Mouse (Mus musculus) megakaryocyte, embryonic 14.5 days (primary cell): ENCODE measurements at regions not wholly inside any gene's neighbourhood (a gene's known extent, or its start where the extent isn't known, plus 50 kb on each side); places are given as distances from the start of the nearest gene placed in this dataset.

Experiments
- FLI1 ChIP-seq: IDR thresholded peaks from 2 replicates; pipeline ENCODE4 v1.6.1; 2012; ENCODE audit warnings: low read length, inconsistent platforms, mixed read lengths
- GATA1 ChIP-seq: IDR thresholded peaks from 3 replicates; pipeline ENCODE4 v1.6.1; 2012; ENCODE audit warnings: mixed read lengths, low read length, inconsistent platforms, borderline replicate concordance

- TF ChIP-seq GATA1 (no peak), FLI1 (no peak)
Observed at GRCm38 (mm10) chr9:34323571-34323970, 162.1 kb upstream of the Kirrel3 start.
